Mouse (Mus musculus) adrenal gland, postnatal 36 days (tissue): ENCODE measurements around the gene Apln. TPM values are rescaled to one million over a fixed set of nuclear protein-coding genes. Genes with fewer than 3 reads are reported as not detected.
A peak's percentile ranks its signal among the peaks of the same experiment; 100 is the strongest.

Experiments
- DNase-seq, 2 experiments: peaks; one replicate each; pipeline ENCODE4 v3.0.0; 2021; ENCODE audit warnings: mixed read lengths in 1 of 2
- total RNA-seq, 2 experiments: library from RNA; stranded (reverse); gene quantifications; 2 replicates each; pipeline ENCODE4 v1.2.3; 2021

Apln gene
- total RNA-seq, 2 experiments from 2014 or later = 2.7 to 7.6 TPM

DNA sequence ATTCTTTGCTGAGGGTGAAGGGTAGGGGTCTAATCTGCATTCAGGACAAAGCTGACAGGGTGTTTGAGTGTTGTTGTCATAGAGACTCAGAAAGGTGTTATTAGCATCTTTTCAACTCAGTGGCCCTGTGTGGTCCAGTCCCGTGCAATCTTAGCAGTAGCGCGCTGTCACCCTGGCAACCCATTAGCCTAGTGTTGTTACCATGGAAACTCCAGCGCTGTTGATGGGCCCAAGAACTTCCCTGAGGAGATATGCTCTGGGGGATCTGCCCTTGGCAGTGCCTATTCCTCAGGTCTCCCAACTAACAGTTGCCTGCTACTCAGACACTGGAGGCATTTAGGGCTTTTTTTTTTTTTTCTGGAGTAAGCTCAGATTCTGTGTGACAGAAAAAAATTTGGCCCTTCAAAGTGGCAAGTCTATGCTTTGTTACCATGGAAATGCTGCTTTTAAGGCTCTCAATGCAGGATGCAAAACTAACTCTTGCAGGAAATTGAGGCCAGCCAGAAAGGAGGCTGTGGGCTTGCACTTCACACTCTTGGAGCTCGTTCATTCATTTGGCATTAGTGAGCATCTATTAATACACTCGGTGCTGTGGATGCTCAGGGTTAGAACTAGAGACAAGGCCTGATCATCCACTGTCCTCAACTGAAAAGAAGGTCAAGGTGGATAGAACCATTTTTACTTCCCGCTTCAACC is 17.6 kb downstream of the Apln start:
- no peak for DNase-seq

DNA sequence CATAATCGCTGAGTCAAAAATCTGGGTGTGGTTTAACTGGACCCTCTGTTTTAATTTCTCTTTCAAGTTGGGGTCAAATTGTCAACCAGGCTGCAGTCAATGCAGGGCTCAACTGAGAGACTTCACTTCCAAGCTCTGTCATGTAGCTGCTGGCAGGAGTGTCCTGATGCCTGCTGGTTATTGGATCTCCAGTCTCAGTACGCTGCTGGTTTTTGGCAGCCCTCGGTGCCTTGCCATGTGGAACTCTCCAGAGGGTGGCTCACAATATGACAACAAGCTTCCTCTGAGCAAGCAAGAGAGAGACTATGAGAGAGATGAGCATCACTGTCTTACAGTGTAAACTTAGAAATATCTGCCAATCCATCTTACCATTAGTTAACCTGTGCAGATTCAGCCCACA is 23.0 kb downstream of the Apln start:
- no peak for DNase-seq

- peak in 1 of 2 experiments; percentile 10 for DNase-seq
Observed at GRCm38 (mm10) chrX:48006062-48006461, 28.6 kb downstream of the Apln start.

DNA sequence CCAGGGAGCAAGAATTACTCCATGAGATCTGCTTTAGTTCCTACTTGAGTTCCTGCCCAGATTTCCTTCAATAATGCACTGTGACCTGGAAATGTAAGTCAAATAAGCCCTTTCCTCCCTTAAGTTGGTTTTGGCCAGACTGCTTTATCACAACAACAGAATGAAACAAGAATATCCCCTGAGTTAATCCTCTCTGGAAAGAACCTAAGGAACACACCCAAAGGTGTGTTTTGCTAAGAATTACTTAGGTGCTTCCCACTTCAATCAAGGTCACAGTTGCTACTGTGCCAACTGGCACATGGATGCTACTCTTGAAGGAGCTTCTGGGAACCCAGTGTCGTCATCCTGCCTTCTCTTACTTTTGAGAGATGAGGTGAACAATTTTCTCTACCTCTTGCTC is 29.9 kb downstream of the Apln start:
- DNase-seq = no peak

DNA sequence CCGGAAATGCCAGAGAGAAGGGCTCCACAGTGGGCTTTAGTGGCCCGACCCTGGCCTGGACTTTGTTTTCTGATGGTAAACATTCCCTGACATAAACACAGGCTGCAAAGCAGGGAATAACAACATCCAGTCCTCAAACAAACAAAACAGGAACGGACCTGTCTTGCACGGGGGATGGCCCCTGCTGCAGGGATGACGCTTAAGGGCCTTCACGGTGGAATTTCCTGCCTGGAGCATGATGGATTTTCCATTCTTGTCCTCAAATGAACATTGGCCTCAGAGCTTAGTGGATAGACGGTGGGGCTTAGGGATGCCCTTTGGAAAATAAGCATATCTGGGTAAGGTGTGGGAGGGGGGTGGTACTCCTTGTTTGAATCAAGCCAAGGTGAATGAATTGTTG is 33.5 kb downstream of the Apln start:
- DNase-seq = no peak

DNA sequence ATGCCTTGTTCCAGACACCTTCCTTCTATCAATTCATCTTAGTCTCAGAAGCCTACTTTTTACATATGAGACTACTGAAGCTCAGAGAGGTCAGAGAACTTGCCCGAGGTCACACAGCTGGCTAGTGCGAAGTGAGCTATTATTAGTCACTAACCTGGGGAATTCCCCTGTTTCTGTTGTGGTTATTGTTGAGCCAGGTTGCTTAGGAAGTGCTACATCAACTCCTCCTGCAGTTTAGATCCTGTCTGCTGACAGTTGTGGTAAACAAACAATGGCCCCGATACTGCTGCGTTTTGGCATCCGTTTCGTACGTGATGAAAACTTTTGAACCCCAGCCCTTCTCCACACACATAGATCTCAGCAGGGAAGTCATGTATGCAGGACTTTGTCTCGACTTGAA is 36.2 kb downstream of the Apln start:
- no peak for DNase-seq

GRCm38 (mm10) chrX:47992606-47993005 is 42.0 kb downstream of the Apln start:
- peak; percentile 66 to 71 for DNase-seq

GRCm38 (mm10) chrX:47988024-47988423 is 46.6 kb downstream of the Apln start:
- no peak for DNase-seq

DNA sequence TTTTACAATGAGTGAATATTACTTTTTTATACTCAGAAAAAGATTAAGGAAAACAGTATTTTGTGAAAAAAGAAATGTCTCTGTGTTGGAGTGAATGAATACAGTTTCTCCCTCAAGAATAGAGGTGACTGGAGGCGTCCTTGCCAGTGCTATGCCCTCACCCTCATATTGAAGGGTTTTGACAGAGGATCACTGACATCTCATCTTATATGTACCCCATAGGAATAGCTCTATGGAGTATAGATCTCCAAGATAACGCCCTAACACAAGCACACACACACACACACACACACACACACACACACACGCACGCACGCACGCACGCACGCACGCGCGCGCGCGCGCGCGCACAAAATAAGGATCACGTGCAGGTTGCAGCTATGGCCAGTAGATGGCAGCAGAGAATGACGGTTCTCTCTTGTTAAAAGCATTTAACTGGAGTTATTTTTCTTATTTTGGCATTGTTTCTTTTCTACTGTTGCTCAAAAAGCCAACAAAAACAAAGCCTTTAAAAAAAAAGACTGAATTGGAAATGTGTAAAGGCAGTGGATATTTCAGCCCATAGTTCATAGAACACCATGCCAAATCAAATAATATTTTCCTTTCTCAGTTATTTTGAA is 49.5 kb downstream of the Apln start:
- DNase-seq = peak; percentile 42 to 49

DNA sequence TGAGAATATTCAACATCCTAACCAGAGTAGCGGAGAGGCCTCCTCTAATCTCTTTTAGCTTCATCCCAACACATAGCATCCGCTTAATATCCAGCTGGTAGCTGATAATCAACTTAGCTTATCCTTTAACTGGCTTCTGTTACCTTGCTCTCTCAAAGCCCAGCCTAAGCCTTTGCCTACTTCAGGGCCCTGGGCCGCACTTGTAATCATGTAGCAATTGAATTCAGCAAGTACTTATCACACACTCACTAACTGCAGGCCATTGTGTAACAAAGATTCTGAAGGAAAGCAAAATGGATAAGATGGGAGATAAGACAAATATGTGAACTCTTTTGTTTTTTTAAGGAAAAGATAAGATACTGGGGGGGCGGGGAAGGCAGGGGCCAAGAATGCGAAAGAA is 57.6 kb downstream of the Apln start:
- DNase-seq = no peak

- peak; percentile 36 to 55 for DNase-seq
Observed at GRCm38 (mm10) chrX:47976551-47976950, 58.1 kb downstream of the Apln start.

Other genes with a start within 250 kb of the Apln start
- gene Smarca1, start 141.9 kb downstream of the Apln start, total RNA-seq = 10 to 100 TPM; 31.9 to 66.0 TPM
- gene Ocrl, start 122.5 kb downstream of the Apln start, total RNA-seq = 10 to 100 TPM; 43.6 to 48.6 TPM
- 1 to 10 TPM; 1.3 to 1.8 TPM for gene Xpnpep2, start 73.9 kb upstream of the Apln start, total RNA-seq
- 1 to 10 TPM; 1.4 to 1.9 TPM for gene Sash3, start 111.6 kb upstream of the Apln start, total RNA-seq
- gene Zdhhc9, start 174.0 kb upstream of the Apln start, total RNA-seq = 10 to 100 TPM; 15.9 to 19.1 TPM
- gene Utp14a, start 222.0 kb upstream of the Apln start, total RNA-seq = 10 to 100 TPM; 15.4 to 17.3 TPM